Mouse (Mus musculus) bone marrow macrophage, adult 2 months (primary cell): ENCODE data around the gene Ucp1.

Source experiments
- CTCF ChIP-seq: IDR thresholded peaks from 2 replicates; pipeline ENCODE4 v1.5.1; 2012; ENCODE audit warnings: low read depth, mild to moderate bottlenecking, low read length, moderate library complexity
- POLR2A ChIP-seq: IDR thresholded peaks from 2 replicates; pipeline ENCODE4 v1.6.1; 2012; ENCODE audit warnings: mild to moderate bottlenecking, low read depth, low read length, borderline replicate concordance

DNA sequence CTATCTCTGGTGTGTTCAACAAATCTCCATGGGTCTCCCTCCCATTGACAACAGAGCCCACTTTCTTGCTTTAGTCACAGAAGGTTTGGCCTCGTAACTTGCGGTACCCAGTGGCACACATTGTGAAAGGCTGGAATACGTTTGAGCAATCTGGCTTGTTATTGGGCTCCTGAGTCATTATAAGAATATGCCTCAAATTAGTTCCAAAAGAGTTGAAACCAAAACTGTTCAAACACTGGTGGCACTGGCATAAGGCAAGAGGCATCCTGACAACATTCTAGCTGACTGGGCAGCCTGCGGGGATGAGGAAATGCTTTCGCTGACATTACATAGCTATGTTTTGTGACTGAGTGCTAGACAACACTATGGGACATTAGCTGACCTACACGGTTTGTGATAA, 19.7 kb downstream of the Ucp1 start:
- TF ChIP-seq POLR2A (no peak), CTCF (no peak)
